Mouse (Mus musculus): Measurements from ENCODE around the gene Ms4a10. TPM values are rescaled to one million over a fixed set of nuclear protein-coding genes. Genes with fewer than 3 reads are reported as not detected.

The Ms4a10 gene
- polyA plus RNA-seq, 1 experiment from 2014 or later: not detected

DNA sequence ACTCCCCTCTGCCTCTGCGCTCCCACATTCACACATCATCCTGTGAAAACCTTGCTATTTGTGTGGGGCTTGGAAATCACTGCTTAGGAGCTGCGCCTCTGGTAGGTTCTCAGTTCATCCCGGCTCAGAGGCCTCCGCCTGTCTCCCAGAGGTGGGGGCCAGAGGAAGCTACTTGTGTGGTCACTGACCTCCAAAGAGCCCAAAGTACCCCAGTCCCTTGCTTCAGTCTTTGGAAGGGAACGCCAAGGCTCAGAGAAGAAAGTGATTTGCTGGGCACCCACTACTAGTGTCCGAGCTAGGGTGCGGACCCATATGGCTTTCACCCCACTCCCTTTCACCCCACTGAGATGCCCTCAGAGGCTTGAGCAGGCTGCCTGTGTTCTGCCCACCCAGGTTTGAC, 18.7 kb upstream of the Ms4a10 start, which contains the start of gene Ms4a15:
TSS of gene Ms4a15 (minus strand) at position 101 of the 400 bp plus-strand sequence.
- Histone ChIP-seq H3K4me1 (ENCODE audit: insufficient read depth, low read depth, low read length) (no peaks in the 10 kb centered on the region), H3K9ac (replicated peaks; ENCODE audit: low read depth) (no peak within 1 kb of the TSS), H3K27ac (ENCODE audit: low read length) (no peak within 1 kb of the TSS), H3K4me2 (replicated peaks; ENCODE audit: low read depth, low read length) (no peak within 1 kb of the TSS), H3K36me3 (ENCODE audit: insufficient read depth, low read length) (no peaks in the 10 kb centered on the region), H3K27me3 (replicated peaks; ENCODE audit: insufficient read depth, low read length) (no peaks in the 10 kb centered on the region), H3K4me3 (ENCODE audit: low read depth, low read length) (no peak within 1 kb of the TSS), H3K9me3 (ENCODE audit: low read length) (no peaks in the 10 kb centered on the region)
- WGBS: 83% methylated on average over 7 of the region's 7 CpGs
- TF ChIP-seq EP300 (IDR thresholded peaks at IDR 0.05) (no peak), CTCF (IDR thresholded peaks at IDR 0.05) (no peak)
- ATAC-seq (no peak), DNase-seq (ENCODE audit: low spot score) (no peak)

- Histone ChIP-seq H3K9ac (replicated peaks; ENCODE audit: low read depth) (no peak overlapping the region), H3K4me3 (ENCODE audit: low read depth, low read length) (no peak overlapping the region), H3K27ac (ENCODE audit: low read length) (no peak overlapping the region), H3K36me3 (ENCODE audit: insufficient read depth, low read length) (no peaks in the 10 kb centered on the region), H3K4me1 (ENCODE audit: insufficient read depth, low read depth, low read length) (no peaks in the 10 kb centered on the region), H3K9me3 (ENCODE audit: low read length) (no peaks in the 10 kb centered on the region), H3K27me3 (replicated peaks; ENCODE audit: insufficient read depth, low read length) (no peaks in the 10 kb centered on the region), H3K4me2 (replicated peaks; ENCODE audit: low read depth, low read length) (no peak overlapping the region)
- no peak for ATAC-seq
- DNase-seq (ENCODE audit: low spot score): no peak
- TF ChIP-seq EP300 (IDR thresholded peaks at IDR 0.05) (no peak), CTCF (IDR thresholded peaks at IDR 0.05) (no peak)
Observed at GRCm38 (mm10) chr19:10991911-10992310, 17.4 kb upstream of the Ms4a10 start.

DNA sequence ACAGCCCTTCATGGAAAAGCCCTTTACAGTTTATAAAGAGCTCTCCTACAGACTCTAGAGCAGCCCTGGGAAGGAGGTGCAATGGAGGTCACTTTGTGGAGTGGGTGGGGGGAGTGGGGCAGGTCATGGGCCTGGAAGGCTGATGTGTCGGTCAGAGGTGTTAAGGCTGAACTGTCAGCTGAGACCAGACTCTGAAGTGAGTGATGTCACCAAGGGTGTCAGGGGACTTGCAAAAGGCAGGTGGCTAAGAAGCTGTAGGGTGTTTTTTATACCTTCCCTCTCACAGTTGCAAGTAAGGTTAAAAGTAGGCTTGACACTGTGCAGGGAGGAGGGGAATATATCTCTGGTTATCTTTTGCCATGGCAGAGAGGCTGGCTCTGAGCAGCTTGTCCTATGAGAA, 16.3 kb upstream of the Ms4a10 start:
- Histone ChIP-seq H3K36me3 (ENCODE audit: insufficient read depth, low read length) (no peaks in the 10 kb centered on the region), H3K9ac (replicated peaks; ENCODE audit: low read depth) (no peak overlapping the region), H3K4me2 (replicated peaks; ENCODE audit: low read depth, low read length) (no peak overlapping the region), H3K4me1 (ENCODE audit: insufficient read depth, low read depth, low read length) (no peaks in the 10 kb centered on the region), H3K4me3 (ENCODE audit: low read depth, low read length) (no peak overlapping the region), H3K9me3 (ENCODE audit: low read length) (no peaks in the 10 kb centered on the region), H3K27me3 (replicated peaks; ENCODE audit: insufficient read depth, low read length) (no peaks in the 10 kb centered on the region), H3K27ac (ENCODE audit: low read length) (no peak overlapping the region)
- WGBS: 31% methylated on average over 1 of the region's 1 CpGs
- ATAC-seq: no peak
- no peak for DNase-seq (ENCODE audit: low spot score)
- TF ChIP-seq CTCF (IDR thresholded peaks at IDR 0.05): no peak
- no peak for TF ChIP-seq EP300 (IDR thresholded peaks at IDR 0.05)

- Histone ChIP-seq H3K4me1 (ENCODE audit: insufficient read depth, low read depth, low read length) (no peaks in the 10 kb centered on the region), H3K9me3 (ENCODE audit: low read length) (no peaks in the 10 kb centered on the region), H3K36me3 (ENCODE audit: insufficient read depth, low read length) (no peaks in the 10 kb centered on the region), H3K4me2 (replicated peaks; ENCODE audit: low read depth, low read length) (no peak overlapping the region), H3K9ac (replicated peaks; ENCODE audit: low read depth) (no peak overlapping the region), H3K27ac (ENCODE audit: low read length) (no peak overlapping the region), H3K4me3 (ENCODE audit: low read depth, low read length) (no peak overlapping the region), H3K27me3 (replicated peaks; ENCODE audit: insufficient read depth, low read length) (no peaks in the 10 kb centered on the region)
- 88% methylated on average over 1 of the region's 1 CpGs for WGBS
- no peak for DNase-seq (ENCODE audit: low spot score)
- no peak for ATAC-seq
- no peak for TF ChIP-seq CTCF (IDR thresholded peaks at IDR 0.05)
Observed at GRCm38 (mm10) chr19:10988563-10988962, 14.1 kb upstream of the Ms4a10 start.

GRCm38 (mm10) chr19:10985889-10986288, 11.4 kb upstream of the Ms4a10 start:
- Histone ChIP-seq H3K4me1 (ENCODE audit: insufficient read depth, low read depth, low read length) (no peaks in the 10 kb centered on the region), H3K9me3 (ENCODE audit: low read length) (no peaks in the 10 kb centered on the region), H3K4me3 (ENCODE audit: low read depth, low read length) (no peak overlapping the region), H3K27me3 (replicated peaks; ENCODE audit: insufficient read depth, low read length) (no peaks in the 10 kb centered on the region), H3K27ac (ENCODE audit: low read length) (no peak overlapping the region), H3K4me2 (replicated peaks; ENCODE audit: low read depth, low read length) (no peak overlapping the region), H3K36me3 (ENCODE audit: insufficient read depth, low read length) (no peaks in the 10 kb centered on the region), H3K9ac (replicated peaks; ENCODE audit: low read depth) (no peak overlapping the region)
- TF ChIP-seq EP300 (IDR thresholded peaks at IDR 0.05): no peak
- no peak for TF ChIP-seq CTCF (IDR thresholded peaks at IDR 0.05)
- 82% methylated on average over 4 of the region's 4 CpGs for whole genome bisulfite sequencing
- no peak for DNase-seq (ENCODE audit: low spot score)
- no peak for ATAC-seq

- Histone ChIP-seq H3K36me3 (ENCODE audit: insufficient read depth, low read length) (no peaks in the 10 kb centered on the region), H3K4me1 (ENCODE audit: insufficient read depth, low read depth, low read length) (no peaks in the 10 kb centered on the region; the same call in 1 of the 2 replicates), H3K9me3 (ENCODE audit: low read length) (no peaks in the 10 kb centered on the region), H3K4me3 (ENCODE audit: low read depth, low read length) (no peak overlapping the region), H3K27ac (ENCODE audit: low read length) (no peak overlapping the region), H3K27me3 (replicated peaks; ENCODE audit: insufficient read depth, low read length) (no peaks in the 10 kb centered on the region), H3K9ac (replicated peaks; ENCODE audit: low read depth) (no peak overlapping the region), H3K4me2 (replicated peaks; ENCODE audit: low read depth, low read length) (no peak overlapping the region)
- TF ChIP-seq EP300 (IDR thresholded peaks at IDR 0.05) (no peak), CTCF (IDR thresholded peaks at IDR 0.05) (no peak)
- DNase-seq (ENCODE audit: low spot score) (no peak), ATAC-seq (no peak)
- WGBS: 72% methylated on average over 13 of the region's 13 CpGs
Observed at GRCm38 (mm10) chr19:10984551-10984950, 10.1 kb upstream of the Ms4a10 start.

DNA sequence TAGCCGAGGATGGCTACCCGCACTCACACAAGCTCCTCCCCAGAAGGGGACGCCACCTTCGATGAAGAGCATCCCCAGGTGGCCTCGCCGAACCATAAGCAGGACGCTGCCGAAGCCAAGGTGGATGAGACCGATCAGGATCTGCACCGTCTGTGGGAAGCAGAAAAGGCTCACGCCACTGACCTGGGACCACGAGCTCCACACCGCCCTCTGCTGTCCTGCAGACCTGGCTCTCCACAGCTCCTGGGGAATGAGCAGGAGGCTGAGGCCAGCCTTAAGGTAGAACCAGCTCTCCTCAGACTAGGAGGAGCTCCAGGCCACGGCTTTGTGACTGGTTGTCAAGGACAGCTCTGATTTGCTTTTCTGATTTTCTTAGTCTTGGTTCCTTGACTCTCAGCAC, 8.7 kb upstream of the Ms4a10 start:
- TF ChIP-seq EP300 (IDR thresholded peaks at IDR 0.05) (no peak), CTCF (IDR thresholded peaks at IDR 0.05) (peak; percentile 75)
- no peaks in the 10 kb centered on the region for H3K36me3 ChIP-seq (ENCODE audit: insufficient read depth, low read length)
- no peak overlapping the region for H3K4me2 ChIP-seq (replicated peaks; ENCODE audit: low read depth, low read length)
- no peaks in the 10 kb centered on the region for H3K9me3 ChIP-seq (ENCODE audit: low read length)
- ATAC-seq (no peak), DNase-seq (ENCODE audit: low spot score) (peak; percentile 58)
- H3K4me1 ChIP-seq (ENCODE audit: insufficient read depth, low read depth, low read length): no peaks in the 10 kb centered on the region; the same call in 1 of the 2 replicates
- 21% methylated on average over 14 of the region's 14 CpGs for WGBS
- no peak overlapping the region for H3K9ac ChIP-seq (replicated peaks; ENCODE audit: low read depth)
- H3K4me3 ChIP-seq (ENCODE audit: low read depth, low read length): no peak overlapping the region
- H3K27ac ChIP-seq (ENCODE audit: low read length): no peak overlapping the region
- no peaks in the 10 kb centered on the region for H3K27me3 ChIP-seq (replicated peaks; ENCODE audit: insufficient read depth, low read length)
